Mouse (Mus musculus) mouse trophoblast stem cell (cell line): Measurements from ENCODE around the gene Vmn1r209.
"Not testable (repeated sequence)": the region's sequence is repeated elsewhere in the genome, so short reads cannot be mapped to it uniquely, and the experiment has no call there.

Source experiments
- in situ Hi-C, 2 experiments: fragments of 300-500 bp; cut with MseI, MboI; formaldehyde crosslinking; loops; 2 replicates in 1 of 2; 3 replicates in 1 of 2; pipeline ENCODE4 v1.15.1; 2025

Gene Vmn1r209

DNA sequence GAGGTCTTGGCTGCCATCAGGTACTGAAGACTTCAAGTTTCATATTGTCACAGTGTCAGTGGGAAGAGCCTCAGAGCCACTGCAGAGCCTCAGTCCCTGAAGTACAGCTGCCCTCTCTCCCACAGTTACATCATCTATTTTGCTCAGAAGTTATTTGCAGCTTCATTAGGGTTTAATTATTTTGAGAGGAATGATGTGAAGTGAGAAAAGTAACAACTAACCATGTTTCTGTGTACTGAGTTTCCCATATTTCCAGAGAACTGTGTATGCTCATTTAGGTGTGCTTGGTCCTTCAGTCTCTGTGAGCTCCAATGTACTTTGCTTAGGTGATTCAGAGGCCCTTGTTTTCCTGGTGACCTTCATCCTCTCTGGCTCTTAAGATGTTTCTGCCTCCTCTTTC lies at the start of gene Vmn1r209:
Gene Vmn1r209, minus strand, starts transcription at position 101 of the 400 bp plus-strand sequence.
- in situ Hi-C loops = not testable (repeated sequence)

DNA sequence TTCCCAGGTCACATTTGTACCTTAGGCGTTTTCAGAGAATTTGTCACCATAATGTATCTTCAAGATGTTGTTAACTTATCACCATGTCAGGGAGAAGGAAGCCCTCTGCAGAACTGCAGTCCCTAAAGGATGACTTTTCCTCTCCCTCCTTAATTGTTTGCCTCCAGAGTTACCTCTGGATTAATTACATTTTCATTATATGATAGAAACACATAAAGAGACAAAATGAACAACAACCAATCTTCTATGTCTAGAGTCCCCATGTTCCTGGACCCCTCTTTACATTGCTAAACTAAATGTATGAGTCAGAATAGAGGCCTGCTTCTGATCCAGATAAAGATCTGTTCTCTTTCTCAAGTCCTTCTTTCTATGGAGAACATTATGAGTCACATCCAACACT lies 48.0 kb upstream of the Vmn1r209 start, which contains the start of gene Vmn1r211:
Gene Vmn1r211, minus strand, starts transcription at position 101 of the 400 bp plus-strand sequence.
- in situ Hi-C loops = loop anchor here (25.0 kb wide), 2 partner anchors 195 to 555 kb away; partner anchors contain the start of gene Abt1 (in 1 of the 2)

DNA sequence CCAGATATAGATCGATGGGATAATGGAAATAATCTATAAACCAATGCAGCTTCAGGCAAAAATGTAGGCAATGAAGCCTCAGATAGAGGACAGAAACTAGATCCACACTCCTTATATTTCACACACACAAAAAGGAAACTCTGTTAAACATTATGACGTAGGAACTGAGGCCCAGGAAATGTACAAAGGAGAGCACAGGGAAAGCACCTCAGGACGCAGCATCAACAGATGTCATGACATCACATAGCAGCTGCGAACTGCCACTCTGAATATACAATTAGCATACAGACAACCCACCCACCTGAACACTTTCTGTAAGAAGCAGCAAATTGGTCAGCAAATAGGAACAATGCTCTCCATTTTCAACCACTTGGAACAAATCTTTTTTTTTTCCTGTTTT lies 45.3 kb upstream of the Vmn1r209 start:
- in situ Hi-C loops = loop anchor here (25.0 kb wide), 2 partner anchors 192 to 558 kb away; partner anchors contain the start of gene Abt1 (in 1 of the 2)

DNA sequence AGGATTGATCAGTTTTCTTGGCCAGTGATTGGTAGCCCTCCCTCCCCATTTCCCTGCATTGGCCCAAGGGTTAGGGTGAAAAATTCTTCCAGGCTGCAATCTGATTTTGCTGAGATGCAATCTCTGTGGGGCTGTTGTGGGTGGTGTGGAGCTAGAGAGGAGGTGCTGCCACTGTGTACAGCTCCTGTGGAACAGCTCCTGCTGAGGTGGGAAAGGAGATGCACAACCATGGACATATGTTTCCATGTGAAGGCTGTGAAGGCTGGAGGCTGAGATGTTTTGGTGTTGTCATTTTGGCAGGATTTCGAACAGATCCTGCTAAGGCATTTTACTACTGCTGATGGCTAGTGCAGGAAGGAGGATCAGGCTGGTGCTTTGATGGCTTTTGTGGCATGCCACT lies 37.3 kb upstream of the Vmn1r209 start:
- in situ Hi-C loops = loop anchor here in 1 of 2 experiments (25.0 kb wide), 1 partner anchor 566 kb away; the partner anchor contains the start of gene Abt1

DNA sequence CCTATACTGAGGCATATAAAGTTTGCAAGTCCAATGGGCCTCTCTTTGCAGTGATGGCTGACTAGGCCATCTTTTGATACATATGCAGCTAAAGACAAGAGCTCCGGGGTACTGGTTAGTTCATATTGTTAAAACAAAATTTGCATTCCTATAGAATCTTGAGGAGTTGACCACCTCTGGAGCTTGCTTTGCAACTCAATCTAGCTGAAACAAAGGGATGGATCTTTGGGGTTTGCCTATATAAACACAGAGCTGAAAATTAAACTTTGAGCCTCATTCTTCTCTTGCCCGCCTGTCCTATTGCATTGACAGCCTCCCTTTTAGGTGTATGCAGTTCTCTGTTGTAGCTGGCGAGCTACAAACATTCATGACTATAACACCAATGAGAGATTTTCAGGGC lies 34.8 kb upstream of the Vmn1r209 start:
- in situ Hi-C loops = loop anchor here in 1 of 2 experiments (25.0 kb wide), 1 partner anchor 568 kb away; the partner anchor contains the start of gene Abt1

DNA sequence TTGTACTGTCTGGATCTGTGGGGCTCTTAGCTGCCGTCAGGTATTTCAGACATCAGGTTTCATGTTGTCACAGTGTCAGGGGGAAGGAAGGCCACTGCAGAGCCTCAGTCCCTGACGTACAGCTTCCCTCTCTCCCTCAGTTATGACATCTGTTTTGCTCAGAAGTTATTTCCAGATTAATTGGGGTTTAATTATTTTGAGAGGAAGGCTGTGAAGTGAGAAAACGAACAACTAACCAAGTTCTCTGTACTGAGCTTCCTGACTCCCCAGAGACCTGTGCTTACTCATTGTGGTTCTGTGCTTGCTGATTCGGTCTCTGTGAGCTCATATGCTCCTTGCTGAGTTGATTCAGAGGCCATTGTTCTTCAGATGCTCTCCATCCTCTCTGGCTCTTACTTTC lies 21.8 kb upstream of the Vmn1r209 start, which contains the start of gene Vmn1r210:
Gene Vmn1r210, minus strand, starts transcription at position 101 of the 400 bp plus-strand sequence.
- in situ Hi-C loops = loop anchor here in 1 of 2 experiments (25.0 kb wide), 1 partner anchor 581 kb away; the partner anchor contains the start of gene Abt1

DNA sequence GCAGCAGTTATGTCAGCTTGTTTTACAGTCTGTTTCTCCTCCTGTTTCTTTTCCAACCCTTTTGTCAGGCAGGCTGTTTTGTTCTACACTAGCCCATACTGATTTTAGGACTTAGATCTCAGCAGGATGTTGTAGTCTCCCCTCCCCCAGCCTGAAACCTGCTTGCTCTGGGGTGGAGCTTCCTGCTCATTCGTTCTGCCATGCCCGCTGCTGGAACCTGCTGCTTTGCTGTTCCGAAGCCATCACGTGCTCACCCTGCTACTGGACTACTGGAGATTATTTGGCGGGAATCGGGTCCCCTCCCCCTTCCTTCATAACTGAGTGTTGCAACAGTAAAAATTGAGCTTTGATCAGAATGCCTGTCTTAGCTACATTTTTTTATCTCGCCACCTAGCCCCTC lies 19.9 kb upstream of the Vmn1r209 start:
- in situ Hi-C loops = loop anchor here in 1 of 2 experiments (25.0 kb wide), 1 partner anchor 583 kb away; the partner anchor contains the start of gene Abt1

DNA sequence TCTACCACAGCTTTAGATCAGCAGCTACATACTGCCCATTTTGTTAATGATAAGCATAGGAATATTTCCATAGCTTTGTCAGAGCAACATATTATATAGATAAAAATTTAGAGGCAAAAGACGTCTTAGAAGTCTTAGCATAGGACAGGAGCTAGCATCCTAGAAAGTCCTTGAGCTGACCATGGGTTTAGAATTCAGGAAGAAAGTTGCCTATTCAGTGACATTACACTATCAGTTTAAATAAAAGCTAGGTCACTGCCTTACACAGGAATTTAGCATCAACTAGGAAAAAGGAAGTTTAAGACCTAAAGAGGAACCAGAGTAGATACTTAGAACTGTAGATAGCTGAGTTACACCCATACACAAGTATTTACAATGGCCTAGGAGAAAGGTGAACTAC lies 12.1 kb upstream of the Vmn1r209 start:
- in situ Hi-C loops = not testable (repeated sequence)

DNA sequence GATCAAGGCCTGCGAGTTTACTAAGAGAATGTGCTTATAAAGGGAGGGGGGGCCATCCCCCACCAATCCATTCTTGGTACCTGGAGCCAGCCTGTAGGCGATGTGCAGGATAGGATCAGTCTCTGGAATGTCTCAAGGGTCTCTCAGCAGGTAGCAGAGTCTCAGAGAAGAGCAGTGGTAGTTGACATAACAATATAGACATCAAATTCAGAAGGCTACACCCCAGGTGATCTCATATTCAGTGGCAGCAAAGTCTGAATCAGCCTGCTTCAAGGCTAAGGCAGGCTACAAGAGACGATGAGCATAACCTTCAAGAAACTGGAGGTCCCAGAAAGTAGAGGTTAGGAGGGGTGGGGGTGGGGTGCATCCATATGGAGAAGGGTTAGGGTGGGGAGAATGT lies 21.4 kb downstream of the Vmn1r209 start:
- in situ Hi-C loops = not testable (repeated sequence)

DNA sequence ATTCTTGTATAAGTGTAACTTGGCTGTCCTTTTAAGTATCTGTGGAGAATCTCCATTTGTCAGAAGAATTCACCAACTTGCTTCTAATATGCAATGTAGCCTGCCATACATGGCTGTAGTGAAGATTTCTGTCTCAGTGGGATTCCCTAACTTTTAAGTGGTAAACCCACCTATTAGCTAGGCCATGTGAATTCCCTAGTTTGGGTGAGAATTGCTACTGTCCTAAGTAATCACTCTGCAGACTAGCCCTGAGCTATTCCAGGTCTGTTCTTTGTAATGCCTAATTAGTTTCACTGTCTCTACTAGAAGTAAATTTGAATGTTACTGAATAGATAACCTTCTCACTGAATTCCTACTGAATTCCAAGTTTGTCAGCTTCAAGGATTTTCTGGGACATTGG lies 25.3 kb downstream of the Vmn1r209 start:
- in situ Hi-C loops = not testable (repeated sequence)

DNA sequence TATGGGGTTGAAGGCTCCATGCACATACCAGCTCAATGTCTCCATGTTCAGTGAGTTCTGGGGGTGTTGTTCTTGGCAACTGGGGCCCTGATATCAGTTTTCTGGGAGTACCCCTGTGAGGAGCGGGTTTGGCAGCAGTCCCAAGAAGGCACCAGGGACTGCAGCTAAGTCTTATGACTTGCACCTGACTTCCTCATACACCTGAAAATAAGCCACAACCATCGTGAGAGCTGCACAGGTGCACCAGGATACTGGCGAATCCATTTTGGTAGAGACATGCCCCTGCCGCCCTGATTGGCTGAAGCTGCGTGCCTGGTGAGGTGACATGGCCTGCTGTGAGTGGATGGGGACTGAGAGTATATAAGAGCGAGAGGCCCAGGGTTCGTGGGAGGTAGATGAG lies 32.2 kb downstream of the Vmn1r209 start, which contains the start of gene Vmn1r208:
Gene Vmn1r208, minus strand, starts transcription at position 101 of the 400 bp plus-strand sequence.
- in situ Hi-C loops = not testable (repeated sequence)

DNA sequence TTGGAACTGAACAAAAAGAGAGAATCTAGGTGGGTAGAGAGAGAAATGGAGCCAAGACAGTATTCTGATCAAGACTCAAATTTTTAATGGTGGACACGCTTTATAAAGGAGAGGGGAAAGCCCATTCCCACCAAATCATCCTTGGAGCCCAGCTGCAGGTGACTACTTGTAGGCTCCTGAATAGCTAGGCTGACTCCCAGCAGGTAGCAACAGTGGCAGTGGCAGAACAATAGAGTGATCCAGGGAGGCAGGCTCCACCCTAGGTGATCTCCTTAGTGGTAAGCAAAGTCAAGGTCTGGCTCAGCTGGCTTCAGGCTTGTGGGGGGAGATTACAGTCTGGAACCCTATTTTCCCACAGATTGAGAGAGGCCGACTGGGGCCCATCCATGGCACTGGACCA lies 37.9 kb downstream of the Vmn1r209 start:
- in situ Hi-C loops = not testable (repeated sequence)
